Mouse (Mus musculus) ES-Bruce4 (cell line): Measurements from ENCODE around the gene Relch. TPM values are rescaled to one million over a fixed set of nuclear protein-coding genes. Genes with fewer than 3 reads are reported as not detected.
"Not testable (repeated sequence)": the region's sequence is repeated elsewhere in the genome, so short reads cannot be mapped to it uniquely, and the experiment has no call there.

Experiments used
- H3K27ac ChIP-seq: 2 replicates; pipeline ENCODE4 v1.5.1; 2012; ENCODE audit warnings: low read length, inconsistent platforms; ENCODE audit not compliant: insufficient read depth
- H3K27me3 ChIP-seq: 2 replicates; pipeline ENCODE4 v1.6.1; 2012; ENCODE audit warnings: mild to moderate bottlenecking, low read length, inconsistent platforms; ENCODE audit not compliant: control insufficient read depth, poor library complexity, insufficient read depth, severe bottlenecking
- H3K36me3 ChIP-seq: 2 replicates; pipeline ENCODE4 v1.6.1; 2012; ENCODE audit warnings: inconsistent platforms, mild to moderate bottlenecking, low read length, moderate library complexity; ENCODE audit not compliant: control insufficient read depth, poor library complexity, insufficient read depth, severe bottlenecking
- H3K4me1 ChIP-seq: one replicate; pipeline ENCODE4 v1.8.1; 2011; ENCODE audit warnings: low read length; ENCODE audit not compliant: control insufficient read depth, insufficient read depth
- H3K4me3 ChIP-seq: 2 replicates; pipeline ENCODE4 v1.5.1; 2011; ENCODE audit warnings: low read depth, mild to moderate bottlenecking, low read length
- H3K9ac ChIP-seq: 2 replicates; pipeline ENCODE4 v1.6.1; 2012; ENCODE audit warnings: low read depth, mild to moderate bottlenecking, inconsistent platforms; ENCODE audit not compliant: poor library complexity, severe bottlenecking
- H3K9me3 ChIP-seq: replicated peaks from 2 replicates; pipeline ENCODE4 v1.6.1; 2012; ENCODE audit warnings: mild to moderate bottlenecking, low read length, inconsistent platforms; ENCODE audit not compliant: control insufficient read depth, poor library complexity, insufficient read depth, severe bottlenecking
- CTCF ChIP-seq: IDR thresholded peaks from one replicate; pipeline ENCODE4 v1.8.1; 2011; ENCODE audit warnings: low read depth, low read length
- EP300 ChIP-seq: IDR thresholded peaks from 2 replicates; pipeline ENCODE4 v1.6.1; 2011; ENCODE audit warnings: low read depth, low read length; ENCODE audit not compliant: insufficient read depth
- POLR2A ChIP-seq: IDR thresholded peaks from one replicate; pipeline ENCODE4 v1.8.1; 2011; ENCODE audit warnings: low read length; ENCODE audit not compliant: insufficient read depth
- polyA plus RNA-seq: library from polyadenylated mRNA; stranded (reverse); fragments of >200 nt; gene quantifications from 2 replicates; pipeline ENCODE4 v1.2.4, GENCODE M21; 2011; ENCODE audit warnings: low read depth; ENCODE audit not compliant: missing spikeins, insufficient read depth, insufficient read length

Gene Relch
- polyA plus RNA-seq, 1 experiment = 26.5 TPM

- no peak overlapping the region for H3K27ac ChIP-seq
- TF ChIP-seq POLR2A (no peak), EP300 (no peak), CTCF (no peak)
- H3K27me3 ChIP-seq = no peaks in the 10 kb centered on the region
- no peaks in the 10 kb centered on the region for H3K9me3 ChIP-seq
- no peak overlapping the region for H3K4me3 ChIP-seq
- H3K4me1 ChIP-seq = no peaks in the 10 kb centered on the region
- no peak overlapping the region for H3K9ac ChIP-seq
- H3K36me3 ChIP-seq = no peaks in the 10 kb centered on the region
Observed at GRCm38 (mm10) chr1:105695581-105695980, 31.9 kb downstream of the Relch start.

DNA sequence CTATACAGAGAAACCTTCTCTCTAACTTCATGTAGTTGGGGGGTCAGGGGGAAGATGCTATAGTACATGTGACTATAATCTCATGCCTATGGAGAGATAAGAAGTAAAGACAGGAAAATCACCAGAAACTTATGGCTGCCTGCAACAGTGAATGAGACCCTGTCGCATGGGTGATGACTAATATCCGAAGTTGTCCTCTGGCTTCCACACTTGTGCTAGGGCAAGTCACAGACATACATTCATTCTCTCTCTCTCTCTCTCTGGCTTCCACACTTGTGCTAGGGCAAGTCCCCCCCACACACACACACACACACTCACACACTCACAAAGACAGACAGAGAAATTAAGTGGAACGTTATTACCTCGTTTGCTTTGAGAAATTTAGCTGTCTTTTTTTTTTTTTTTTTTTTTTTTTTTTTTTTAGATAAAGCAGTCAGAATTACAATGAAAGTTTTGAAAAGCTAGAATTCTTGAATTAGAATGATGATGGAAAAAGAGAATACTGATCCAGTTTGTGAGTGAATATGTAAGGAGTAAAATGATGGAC is 37.4 kb downstream of the Relch start:
- peaks cover 5% of the 10 kb centered on the region; the same call in 1 of the 2 replicates for H3K36me3 ChIP-seq
- no peaks in the 10 kb centered on the region for H3K9me3 ChIP-seq
- no peaks in the 10 kb centered on the region for H3K27me3 ChIP-seq
- no peak overlapping the region for H3K9ac ChIP-seq
- TF ChIP-seq EP300 (no peak), POLR2A (no peak), CTCF (no peak)
- no peak overlapping the region for H3K27ac ChIP-seq
- H3K4me3 ChIP-seq = no peak overlapping the region
- no peaks in the 10 kb centered on the region for H3K4me1 ChIP-seq

GRCm38 (mm10) chr1:105709415-105709814 is 45.8 kb downstream of the Relch start:
- Histone ChIP-seq H3K4me3 (no peak overlapping the region), H3K9me3 (no peaks in the 10 kb centered on the region), H3K9ac (no peak overlapping the region), H3K27me3 (no peaks in the 10 kb centered on the region), H3K4me1 (peaks cover 2% of the 10 kb centered on the region), H3K36me3 (peaks cover 6% of the 10 kb centered on the region; the same call in 1 of the 2 replicates), H3K27ac (no peak overlapping the region)
- TF ChIP-seq EP300 (no peak), CTCF (no peak), POLR2A (no peak)

- H3K9me3 ChIP-seq = no peaks in the 10 kb centered on the region
- peaks cover 4% of the 10 kb centered on the region; the same call in 1 of the 2 replicates for H3K36me3 ChIP-seq
- H3K9ac ChIP-seq = no peak overlapping the region
- TF ChIP-seq CTCF (no peak), POLR2A (no peak), EP300 (no peak)
- H3K27me3 ChIP-seq = no peaks in the 10 kb centered on the region
- H3K4me3 ChIP-seq = no peak overlapping the region
- H3K4me1 ChIP-seq = peaks cover 2% of the 10 kb centered on the region
- no peak overlapping the region for H3K27ac ChIP-seq
Observed at GRCm38 (mm10) chr1:105711227-105711626, 47.6 kb downstream of the Relch start.

DNA sequence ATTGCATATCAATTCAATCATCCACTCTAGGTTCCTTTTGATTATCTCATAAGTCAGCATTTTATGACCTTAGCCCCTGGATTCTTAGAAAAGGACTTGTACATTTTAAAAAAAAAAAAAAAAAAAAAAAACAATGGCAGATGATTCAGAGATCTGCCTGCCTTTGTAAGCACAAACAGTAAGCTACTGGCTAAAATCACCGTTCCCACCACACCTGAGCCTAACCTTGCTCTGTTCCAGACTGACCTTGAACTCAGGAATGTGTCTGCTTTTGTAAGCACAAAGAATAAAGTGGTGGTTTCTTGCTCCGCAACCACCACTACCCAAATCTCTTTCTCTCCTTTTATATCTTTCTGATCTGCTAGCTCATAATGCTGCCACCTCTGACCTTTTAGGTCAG is 49.2 kb downstream of the Relch start:
- no peak overlapping the region for H3K9ac ChIP-seq
- peaks cover 4% of the 10 kb centered on the region for H3K36me3 ChIP-seq
- H3K4me1 ChIP-seq = peaks cover 2% of the 10 kb centered on the region
- H3K9me3 ChIP-seq = no peaks in the 10 kb centered on the region
- no peak overlapping the region for H3K4me3 ChIP-seq
- no peaks in the 10 kb centered on the region for H3K27me3 ChIP-seq
- no peak overlapping the region for H3K27ac ChIP-seq
- no peak for TF ChIP-seq CTCF
- no peak for TF ChIP-seq EP300
- no peak for TF ChIP-seq POLR2A

- Histone ChIP-seq H3K9me3 (no peaks in the 10 kb centered on the region), H3K36me3 (peaks cover 4% of the 10 kb centered on the region), H3K4me1 (no peaks in the 10 kb centered on the region), H3K9ac (no peak overlapping the region), H3K4me3 (no peak overlapping the region), H3K27me3 (no peaks in the 10 kb centered on the region), H3K27ac (no peak overlapping the region)
- no peak for TF ChIP-seq CTCF
Observed at GRCm38 (mm10) chr1:105718358-105718757, 54.7 kb downstream of the Relch start.

- not testable (repeated sequence) for H3K27ac ChIP-seq
Observed at GRCm38 (mm10) chr1:105729246-105729645, 65.6 kb downstream of the Relch start.

More at GRCm38 (mm10) chr1:105729246-105729645, 65.6 kb downstream of the Relch start:
- not testable (repeated sequence) for H3K9ac ChIP-seq, H3K27me3 ChIP-seq, H3K36me3 ChIP-seq, H3K4me1 ChIP-seq, H3K9me3 ChIP-seq, H3K4me3 ChIP-seq
